8 mouse cellular contexts compared by ENCODE assay signal in genomic region chr13:21279076-21279475, GRCm38 (mm10). TPM values are rescaled to one million over a fixed set of nuclear protein-coding genes. Genes with fewer than 3 reads are reported as not detected.
DNase-seq lines count a peak whose midpoint lies in the region; ATAC-seq and TF ChIP-seq lines count a peak whose summit lies in the region.

No protein-coding gene starts in this region.

- peak overlapping the region; percentile 48 for H3K9ac ChIP-seq in forebrain, embryonic 14.5 days (ENCODE audit: low read length)
- peak overlapping the region; percentile 41 for H3K9ac ChIP-seq in liver, embryonic 15.5 days

- H3K36me3 ChIP-seq in E14TG2a.4 (ENCODE audit: insufficient read depth, low read length), result no peaks in the 10 kb centered on the region
- H3K36me3 ChIP-seq in forebrain, embryonic 14.5 days (ENCODE audit: control insufficient read depth, insufficient read depth, low read length), result no peaks in the 10 kb centered on the region
- no peaks in the 10 kb centered on the region for H3K36me3 ChIP-seq in liver, embryonic 15.5 days (replicated peaks)

- H3K4me1 ChIP-seq in E14TG2a.4 (replicated peaks; ENCODE audit: low read depth, low read length), result peaks cover 25% of the 10 kb centered on the region
- H3K4me1 ChIP-seq in forebrain, embryonic 14.5 days (ENCODE audit: control insufficient read depth, insufficient read depth, low read length), result peaks cover 2% of the 10 kb centered on the region; the same call in 1 of the 2 replicates
- H3K4me1 ChIP-seq in liver, embryonic 15.5 days (replicated peaks), result peaks cover 26% of the 10 kb centered on the region

- no peak for TF ChIP-seq CTCF in gastrocnemius, adult 2 months (IDR thresholded peaks at IDR 0.05)
- TF ChIP-seq CTCF in E14TG2a.4 (conservative IDR thresholded peaks at IDR 0.05; ENCODE audit: low read length), result no peak

- H3K4me2 ChIP-seq in forebrain, embryonic 14.5 days (ENCODE audit: low read length), result peak overlapping the region; percentile 63
- peak overlapping the region; percentile 77 for H3K4me2 ChIP-seq in liver, embryonic 15.5 days

- intact Hi-C loops in gastrocnemius, adult 2 months (cut with DNase I), result loop anchor here (5.0 kb wide), 3 partner anchors 47 to 77 kb away; no protein-coding TSS in a partner anchor
- intact Hi-C loops in gastrocnemius, postnatal 14 days (cut with DNase I; ENCODE audit: low total_unique reads), result no loop called here

- H3K4me3 ChIP-seq in gastrocnemius, adult 2 months, result peak overlapping the region; percentile 83
- peak overlapping the region; percentile 80 for H3K4me3 ChIP-seq in E14TG2a.4 (replicated peaks; ENCODE audit: low read length)
- H3K4me3 ChIP-seq in forebrain, embryonic 14.5 days (ENCODE audit: low read depth, low read length), result peak overlapping the region; percentile 43
- peak overlapping the region; percentile 58 for H3K4me3 ChIP-seq in liver, embryonic 15.5 days (replicated peaks)

- 4% methylated on average over 8 of the region's 8 CpGs for WGBS in forebrain, embryonic 14.5 days
- under 1% methylated on average over 8 of the region's 8 CpGs for WGBS in liver, embryonic 15.5 days (ENCODE audit: insufficient replicate concordance)

- H3K27ac ChIP-seq in gastrocnemius, adult 2 months, result no peak overlapping the region
- H3K27ac ChIP-seq in forebrain, embryonic 14.5 days (ENCODE audit: low read depth, low read length), result no peak overlapping the region
- H3K27ac ChIP-seq in liver, embryonic 15.5 days (replicated peaks), result no peak overlapping the region

- H3K9me3 ChIP-seq in E14TG2a.4 (ENCODE audit: low read length), result no peaks in the 10 kb centered on the region
- H3K9me3 ChIP-seq in forebrain, embryonic 14.5 days (replicated peaks; ENCODE audit: control insufficient read depth, low read length), result no peaks in the 10 kb centered on the region
- no peaks in the 10 kb centered on the region for H3K9me3 ChIP-seq in liver, embryonic 15.5 days (replicated peaks)

- peak; percentile 3 for ATAC-seq in forebrain, embryonic 14.5 days
- ATAC-seq in liver, embryonic 15.5 days (ENCODE audit: insufficient read depth), result no peak

- DNase-seq in gastrocnemius, adult 2 months, result no peak
- no peak for DNase-seq in gastrocnemius, postnatal 14 days
- no peak for DNase-seq in forebrain, embryonic 14.5 days (ENCODE audit: low spot score)
- no peak for DNase-seq in layer of hippocampus, adult 11-12 months (ENCODE audit: low spot score)
- DNase-seq in gastrocnemius, postnatal 10 days, result no peak
- DNase-seq in left cerebral cortex, adult 8-10 months (ENCODE audit: low spot score in 2 of 2), result no peak

- H3K27me3 ChIP-seq in E14TG2a.4 (ENCODE audit: insufficient read depth, low read length), result peaks cover 12% of the 10 kb centered on the region
- H3K27me3 ChIP-seq in forebrain, embryonic 14.5 days (replicated peaks; ENCODE audit: control insufficient read depth, insufficient read depth, low read length), result no peaks in the 10 kb centered on the region
- peaks cover 9% of the 10 kb centered on the region for H3K27me3 ChIP-seq in liver, embryonic 15.5 days

RNA-seq across cellular contexts. Expression of gene Gpx5, which starts 13.5 kb away (rescaled TPM):
- not detected for total RNA-seq in gastrocnemius, adult 2 months (2021)
- not detected for total RNA-seq in gastrocnemius, postnatal 14 days (2021)
- polyA plus RNA-seq in forebrain, embryonic 14.5 days (2014; fragmentation: Nextera tagmentation; extraction: Ambion mirVana), result not detected in 2 replicates
- polyA plus RNA-seq in liver, embryonic 15.5 days (2015; fragmentation: Nextera tagmentation; extraction: Ambion mirVana), result not detected in 2 replicates
- not detected for total RNA-seq in gastrocnemius, postnatal 10 days (2021)
- not detected for total RNA-seq in left cerebral cortex, adult 8-10 months (2022)

RNA-seq across cellular contexts. Expression of gene Gpx6, which starts 32.8 kb away (rescaled TPM):
- not detected for total RNA-seq in gastrocnemius, adult 2 months (2021)
- not detected for total RNA-seq in gastrocnemius, postnatal 14 days (2021)
- not detected in 2 replicates for polyA plus RNA-seq in forebrain, embryonic 14.5 days (2014; fragmentation: Nextera tagmentation; extraction: Ambion mirVana)
- not detected in 2 replicates for polyA plus RNA-seq in liver, embryonic 15.5 days (2015; fragmentation: Nextera tagmentation; extraction: Ambion mirVana)
- total RNA-seq in gastrocnemius, postnatal 10 days (2021), result not detected
- 1 to 10 TPM in 1 of 4 experiments, under 1 TPM in 3; 0.28 to 1.4 (median 0.59) TPM for total RNA-seq in left cerebral cortex, adult 8-10 months (2022)
